ENCODE assay signal across 20 mouse cellular contexts in the genomic region with DNA sequence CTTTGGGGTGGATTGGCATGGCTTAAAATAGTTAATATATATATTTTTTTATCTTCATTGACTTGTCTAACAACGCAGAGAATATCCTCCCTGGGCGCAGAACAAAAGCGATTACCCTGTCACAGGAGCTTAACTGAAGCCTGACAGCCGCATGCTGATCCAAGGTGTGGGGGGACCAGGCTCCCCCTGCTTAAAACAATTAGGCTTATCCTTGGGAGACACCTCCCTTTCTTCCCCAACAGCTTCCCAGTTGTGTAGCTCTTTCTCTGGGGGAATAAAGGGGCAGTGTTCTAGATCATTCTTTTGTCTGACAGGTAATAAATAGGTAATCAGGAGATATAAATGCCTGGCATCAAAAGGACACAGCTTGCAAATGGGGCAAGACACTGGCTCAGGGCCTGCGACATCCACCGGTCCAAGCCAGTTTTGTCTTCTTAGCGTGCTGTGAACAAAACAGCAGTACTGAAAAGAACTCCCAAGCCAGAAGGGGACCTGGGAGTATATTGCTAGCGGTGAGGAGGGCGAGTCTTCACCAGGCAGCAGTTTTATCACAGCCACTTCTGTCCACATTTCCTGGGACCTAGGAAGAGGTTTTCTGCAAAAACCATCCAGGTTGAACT.
DNase-seq lines count a peak whose midpoint lies in the region; ATAC-seq and TF ChIP-seq lines count a peak whose summit lies in the region.
"Had no signal": no experiment of that assay in that cellular context is flagged by ENCODE, and none has a peak within 500 bp of the region (broad histone marks: within the 10 kb centered on the region; RNA-seq: fewer than 3 reads in every experiment).

No protein-coding gene starts in this region.

- no peaks in the 10 kb centered on the region for H3K36me3 ChIP-seq in midbrain, embryonic 13.5 days
- H3K36me3 ChIP-seq: limb, embryonic 12.5 days had no signal

- peak; percentile 31 to 39 for DNase-seq in cerebellum, postnatal 10 days
- no peak for DNase-seq in cerebellum, adult 2 months
- no peak for DNase-seq in layer of hippocampus, adult 2 months (ENCODE audit: low spot score in 2 of 2)
- DNase-seq in layer of hippocampus, postnatal 14 days (ENCODE audit: low spot score in 2 of 2), result no peak
- DNase-seq in retina, embryonic 14.5 days (ENCODE audit: low spot score), result peak; percentile 25
- no peak for DNase-seq in frontal cortex, postnatal 36 days (ENCODE audit: low spot score in 2 of 2)
- no peak for DNase-seq in kidney, postnatal 36 days
- DNase-seq: adrenal gland, adult 2 months; cerebellum, adult 11 months; cerebellum, postnatal 36 days; thymus, adult 18-20 months had no signal

- no peak overlapping the region for H3K27ac ChIP-seq in cerebellum, adult 2 months (ENCODE audit: insufficient read depth, low read length)
- peak overlapping the region; percentile 72 for H3K27ac ChIP-seq in layer of hippocampus, adult 2 months
- peak overlapping the region; percentile 40 for H3K27ac ChIP-seq in midbrain, embryonic 13.5 days
- H3K27ac ChIP-seq: left cerebral cortex, adult 2 months; limb, embryonic 12.5 days; liver, embryonic 14.5 days had no signal

- no peak overlapping the region for H3K4me3 ChIP-seq in cerebellum, adult 2 months (replicated peaks; ENCODE audit: insufficient read depth, low read depth, low read length)
- no peak overlapping the region for H3K4me3 ChIP-seq in layer of hippocampus, adult 2 months
- no peak overlapping the region for H3K4me3 ChIP-seq in midbrain, embryonic 13.5 days (replicated peaks)
- H3K4me3 ChIP-seq: erythroblast, embryonic 14.5 days; left cerebral cortex, adult 2 months; limb, embryonic 12.5 days; megakaryocyte, embryonic 14.5 days had no signal

- no peak overlapping the region for H3K4me2 ChIP-seq in midbrain, embryonic 13.5 days (replicated peaks)
- H3K4me2 ChIP-seq: heart, embryonic 11.5 days; limb, embryonic 12.5 days had no signal

- no peak for TF ChIP-seq CTCF in cerebellum, adult 2 months (IDR thresholded peaks at IDR 0.05; ENCODE audit: borderline replicate concordance, insufficient read depth, low read depth, low read length)
- TF ChIP-seq CTCF in layer of hippocampus, adult 2 months (conservative IDR thresholded peaks at IDR 0.05), result no peak

- 0 out of 2 replicates have a peak overlapping the region, but pooled peaks have one; percentile 12 for H3K9ac ChIP-seq in midbrain, embryonic 13.5 days (replicated peaks)
- H3K9ac ChIP-seq: limb, embryonic 12.5 days; liver, embryonic 14.5 days had no signal

- H3K9me3 ChIP-seq in midbrain, embryonic 13.5 days, result no peaks in the 10 kb centered on the region
- H3K9me3 ChIP-seq: limb, embryonic 12.5 days had no signal

- 54% methylated on average over 9 of the region's 9 CpGs for WGBS in cerebellum, adult 2 months
- 14% methylated on average over 9 of the region's 9 CpGs for WGBS in midbrain, embryonic 13.5 days

- no peak for TF ChIP-seq POLR2A in cerebellum, adult 2 months (IDR thresholded peaks at IDR 0.05; ENCODE audit: borderline replicate concordance, insufficient read depth, low read length)

- H3K27me3 ChIP-seq in cerebellum, adult 2 months (ENCODE audit: control insufficient read depth, insufficient read depth, low read length), result no peaks in the 10 kb centered on the region
- H3K27me3 ChIP-seq in midbrain, embryonic 13.5 days, result peaks cover 8% of the 10 kb centered on the region; the same call in 1 of the 2 replicates
- H3K27me3 ChIP-seq: limb, embryonic 12.5 days; megakaryocyte, embryonic 14.5 days had no signal

- peaks cover 5% of the 10 kb centered on the region for H3K4me1 ChIP-seq in cerebellum, adult 2 months (ENCODE audit: control insufficient read depth, insufficient read depth, low read length)
- peaks cover 25% of the 10 kb centered on the region for H3K4me1 ChIP-seq in midbrain, embryonic 13.5 days (replicated peaks)
- H3K4me1 ChIP-seq: limb, embryonic 12.5 days; megakaryocyte, embryonic 14.5 days had no signal

- peak; percentile 32; the same call in 1 of the 2 replicates for ATAC-seq in midbrain, embryonic 13.5 days
- ATAC-seq: CD4-positive, CD25-positive, alpha-beta regulatory T cell, adult 4 months; lung, postnatal 0 days had no signal

Comparison
In these comparisons a context has a peak if more than half of its experiments do, and no peak if none do; other contexts are left out.
1. DNase-seq: peak in cerebellum, postnatal 10 days (2 of 2) and retina, embryonic 14.5 days (single experiment); none in cerebellum, adult 2 months (0 of 2), layer of hippocampus, adult 2 months (0 of 2), layer of hippocampus, postnatal 14 days (0 of 2), frontal cortex, postnatal 36 days (0 of 2) and kidney, postnatal 36 days (0 of 2).